Mouse (Mus musculus) liver, embryonic 14.5 days (tissue): Measurements from ENCODE around the gene Nup133.

Source experiments
- CTCF ChIP-seq: IDR thresholded peaks from 2 replicates; pipeline ENCODE4 v1.5.1; 2016; ENCODE audit warnings: antibody characterized with exemption, low read depth, control low read depth
- EP300 ChIP-seq: IDR thresholded peaks from 2 replicates; pipeline ENCODE4 v1.6.1; 2016; ENCODE audit warnings: antibody characterized with exemption, low read depth

GRCm38 (mm10) chr8:123857361-123857760 lies 91.7 kb downstream of the Nup133 start:
- no peak for TF ChIP-seq CTCF
- no peak for TF ChIP-seq EP300
